Mouse (Mus musculus) left cerebral cortex, postnatal 36 days (tissue): ENCODE measurements around the gene Ppp1r1b. TPM values are rescaled to one million over a fixed set of nuclear protein-coding genes. Genes with fewer than 3 reads are reported as not detected.

ENCODE experiments used
- DNase-seq, 2 experiments: peaks; one replicate each; pipeline ENCODE4 v3.0.0; 2021 to 2022; ENCODE audit warnings: low spot score in 2 of 2, mixed read lengths in 1 of 2
- intact Hi-C: fragments of 180-260 bp; cut with DNase I; formaldehyde crosslinking; loops from one replicate; pipeline ENCODE4 v1.15.1; 2025
- total RNA-seq, 2 experiments: library from RNA; stranded (reverse); gene quantifications; 2 replicates each; pipeline ENCODE4 v1.2.3; 2021

The Ppp1r1b gene
- total RNA-seq, 2 experiments from 2014 or later, result 225 to 274 TPM

DNA sequence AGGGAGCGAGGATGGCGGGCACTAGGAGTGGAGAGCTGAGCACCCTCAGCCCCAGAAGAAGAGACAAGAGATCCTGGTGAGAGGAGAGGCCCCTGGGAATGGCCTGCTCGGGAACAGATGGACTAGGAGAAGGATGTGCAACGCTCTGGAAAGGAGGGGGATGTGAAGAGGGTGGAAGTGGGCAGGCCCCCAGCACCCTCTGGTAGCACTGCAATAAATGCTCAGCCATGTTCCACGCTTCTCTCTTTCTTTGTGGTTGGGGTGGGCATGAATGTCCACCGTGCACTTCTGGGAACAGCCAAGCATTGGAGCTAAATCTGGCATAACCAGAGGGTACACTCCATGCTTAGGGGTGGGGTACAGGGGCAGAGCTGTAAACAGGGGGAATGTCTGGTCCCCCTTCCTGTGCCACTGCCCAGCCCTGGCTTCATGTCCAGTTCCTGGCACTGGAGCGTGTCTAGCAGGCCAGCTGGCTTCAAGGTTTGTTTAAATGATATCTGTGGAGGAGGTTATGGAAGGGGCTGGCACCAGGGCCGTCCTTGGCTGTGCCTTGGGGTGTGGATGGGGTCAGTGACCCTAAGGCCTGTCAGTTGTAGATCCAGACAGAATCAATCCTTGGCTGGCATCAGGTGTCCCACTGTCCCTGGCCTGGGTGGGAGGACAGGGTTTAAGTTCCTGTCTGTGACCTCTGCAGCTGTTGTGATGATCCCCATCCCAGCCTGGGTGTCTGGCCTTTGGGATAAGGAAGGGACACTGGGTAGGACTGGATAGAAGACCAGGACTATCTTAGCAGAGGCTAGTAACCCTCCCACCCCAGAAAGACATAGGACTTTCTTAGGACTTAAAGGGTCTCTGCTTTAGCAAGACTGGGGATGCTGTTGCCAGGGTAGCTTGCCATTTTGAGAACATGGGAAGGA, 36.8 kb downstream of the Ppp1r1b start:
- DNase-seq, result no peak
- intact Hi-C loops, result loop anchor here (5.0 kb wide), 1 partner anchor 118 kb away; no protein-coding TSS in a partner anchor

DNA sequence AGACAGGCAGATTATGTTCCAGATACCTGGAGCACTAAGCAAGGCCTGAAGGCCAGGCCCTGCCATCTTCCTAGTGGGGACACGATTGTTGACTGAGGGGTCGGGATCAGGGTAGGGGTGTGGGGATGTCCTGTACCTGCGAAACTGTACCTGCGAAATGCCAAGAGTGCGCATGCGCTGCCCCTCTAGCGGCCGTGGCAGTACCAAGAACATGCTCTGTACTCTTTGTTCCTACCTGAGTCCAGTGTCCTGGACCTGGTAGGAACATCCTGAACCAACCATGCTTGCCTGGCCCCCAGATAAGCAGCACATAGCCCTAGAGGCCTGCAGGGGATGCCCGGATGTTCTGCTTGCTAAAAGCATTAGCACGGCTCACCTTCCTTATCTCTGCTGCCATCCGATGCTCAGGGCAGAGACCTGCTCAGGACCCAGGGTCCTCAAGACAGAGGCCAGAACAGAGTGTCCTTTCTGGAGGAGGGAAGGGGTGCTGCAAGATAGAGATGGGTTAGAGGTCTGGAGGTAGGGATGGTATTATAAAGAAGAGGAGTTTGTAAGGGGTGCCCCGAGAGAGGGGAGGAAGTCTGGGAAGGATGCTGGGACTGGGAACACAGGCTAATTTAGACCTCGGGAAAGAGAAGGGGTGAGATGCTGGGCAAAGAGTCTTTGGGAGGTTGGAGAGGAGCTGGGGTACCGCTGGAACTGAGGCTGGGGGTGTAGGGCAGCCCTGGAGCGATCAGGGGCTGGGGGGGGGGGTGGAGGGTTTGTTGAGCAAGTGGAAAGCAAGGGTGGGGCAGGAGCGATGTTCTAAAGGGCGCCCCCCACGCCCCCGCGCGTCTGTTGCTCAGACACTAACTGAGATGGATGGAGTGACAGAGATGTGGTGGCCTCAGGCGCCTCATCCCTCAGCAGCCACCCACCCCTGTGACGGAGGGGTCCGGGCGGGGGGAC, 37.7 kb downstream of the Ppp1r1b start, which contains the start of gene Pnmt:
Gene Pnmt, plus strand, starts transcription at position 813 of the 948 bp plus-strand sequence.
- intact Hi-C loops, result loop anchor here (5.0 kb wide), 1 partner anchor 119 kb away; no protein-coding TSS in a partner anchor
- no peak for DNase-seq

DNA sequence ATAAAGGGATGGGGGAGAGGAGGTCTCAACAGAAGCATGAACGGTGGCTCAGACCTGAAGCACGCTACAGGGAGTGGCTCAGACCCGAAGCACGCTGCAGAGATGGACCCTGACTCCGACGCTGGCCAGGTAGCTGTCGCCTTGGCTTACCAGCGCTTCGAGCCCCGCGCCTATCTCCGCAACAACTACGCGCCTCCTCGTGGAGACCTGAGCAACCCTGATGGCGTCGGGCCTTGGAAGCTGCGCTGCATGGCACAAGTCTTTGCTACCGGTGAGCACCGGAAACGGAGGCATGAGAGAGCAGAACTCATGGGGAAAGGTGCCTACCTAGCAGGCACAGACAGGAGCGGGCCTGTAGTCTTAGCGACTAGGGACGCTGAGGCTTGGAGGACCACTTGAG, 38.4 kb downstream of the Ppp1r1b start:
- intact Hi-C loops, result loop anchor here (5.0 kb wide), 1 partner anchor 119 kb away; no protein-coding TSS in a partner anchor
- DNase-seq, result no peak

DNA sequence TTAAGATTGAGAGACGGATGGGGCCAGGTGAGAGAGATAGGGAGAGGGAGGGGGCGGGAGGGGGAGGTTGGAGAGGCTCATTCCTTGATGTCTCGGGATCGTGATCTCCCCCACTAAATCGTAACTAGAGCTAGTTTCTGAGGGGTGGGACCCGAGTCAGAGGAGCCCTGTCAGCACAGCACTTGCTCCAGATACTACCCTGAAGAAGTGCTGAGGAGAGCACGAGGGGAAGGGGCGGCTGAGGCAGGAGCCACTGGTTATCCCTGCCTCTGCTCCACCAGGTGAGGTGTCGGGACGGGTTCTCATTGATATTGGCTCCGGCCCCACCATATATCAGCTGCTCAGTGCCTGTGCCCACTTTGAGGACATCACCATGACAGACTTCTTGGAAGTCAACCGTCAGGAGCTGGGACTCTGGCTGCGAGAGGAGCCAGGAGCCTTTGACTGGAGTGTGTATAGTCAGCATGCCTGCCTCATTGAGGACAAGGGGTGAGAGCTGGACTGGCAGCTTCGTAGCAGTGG, 38.9 kb downstream of the Ppp1r1b start:
- no peak for DNase-seq
- intact Hi-C loops, result loop anchor here (5.0 kb wide), 1 partner anchor 120 kb away; no protein-coding TSS in a partner anchor

DNA sequence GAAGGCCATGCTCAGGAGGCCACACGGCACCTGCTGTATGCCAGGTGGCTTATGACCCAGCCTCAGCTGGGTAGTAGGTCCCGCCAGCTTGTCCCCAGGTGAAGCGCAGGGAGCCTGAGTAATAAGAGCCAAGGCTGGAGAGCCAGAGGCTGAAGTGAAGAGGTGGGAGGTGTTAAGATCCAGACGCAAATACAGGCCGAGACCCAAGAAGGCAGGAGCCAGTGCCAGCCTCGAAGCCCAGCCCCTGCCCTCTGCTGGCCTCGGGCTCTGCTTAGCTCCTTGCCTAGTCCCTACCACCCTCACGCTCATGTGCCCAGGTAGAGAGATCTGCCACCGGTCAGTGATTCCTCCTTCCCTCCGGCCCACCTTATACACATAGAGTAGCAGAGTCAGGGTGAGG, 40.1 kb downstream of the Ppp1r1b start:
- intact Hi-C loops, result loop anchor here (2.0 to 5.0 kb wide), 2 partner anchors 45 to 121 kb away; no protein-coding TSS in a partner anchor
- peak in 1 of 2 experiments; percentile 2 for DNase-seq

DNA sequence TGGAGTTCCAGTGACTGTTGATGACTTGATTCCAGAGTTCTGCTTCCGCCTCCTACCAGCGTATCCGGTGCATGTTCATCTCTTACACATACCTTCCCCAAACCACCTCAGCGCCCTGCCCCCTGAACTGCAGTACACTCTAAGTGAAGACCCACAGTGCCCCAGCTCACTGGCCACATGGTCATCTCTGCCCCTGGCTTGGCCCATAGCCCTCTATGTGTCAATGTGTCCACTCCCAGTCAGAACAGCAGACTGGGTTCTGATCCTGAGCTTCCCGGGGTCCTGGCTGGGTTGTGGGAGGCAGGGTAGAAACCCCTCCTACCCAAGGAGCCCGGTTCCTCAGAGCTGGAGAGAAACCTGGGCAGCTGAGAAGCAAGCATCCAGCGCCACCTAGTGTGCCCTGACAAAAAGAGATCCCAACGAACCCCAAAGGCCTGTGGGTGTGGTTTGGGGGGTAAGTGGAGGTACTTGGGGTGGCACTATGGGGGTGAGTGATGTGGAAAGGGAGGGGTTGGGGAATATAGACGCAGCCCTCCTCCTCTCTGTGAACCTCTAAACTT, 41.1 kb downstream of the Ppp1r1b start:
- intact Hi-C loops, result loop anchor here (2.0 to 5.0 kb wide), 2 partner anchors 46 to 122 kb away; no protein-coding TSS in a partner anchor
- peak; percentile 66 to 67 for DNase-seq

DNA sequence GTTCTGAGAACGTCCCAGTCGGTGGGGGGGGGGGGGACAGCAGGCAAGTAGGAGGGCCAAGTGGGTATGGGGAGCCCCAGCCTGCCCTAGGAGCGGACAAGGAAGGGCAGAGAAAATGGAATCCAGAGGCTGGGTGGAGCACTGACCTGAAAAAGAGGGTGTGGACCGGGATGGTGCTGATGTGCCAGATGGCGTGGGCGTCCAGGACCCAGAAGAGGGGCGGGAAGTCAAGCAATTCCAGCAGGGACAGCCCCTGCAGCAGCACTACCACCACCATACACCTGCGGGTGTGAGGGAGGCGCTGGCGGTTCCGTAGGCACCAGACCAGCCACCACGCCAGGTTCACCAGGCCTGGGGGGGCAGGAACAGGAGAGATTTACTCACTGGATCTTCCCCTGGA, 41.9 kb downstream of the Ppp1r1b start:
- intact Hi-C loops, result no loop called here
- DNase-seq, result no peak

DNA sequence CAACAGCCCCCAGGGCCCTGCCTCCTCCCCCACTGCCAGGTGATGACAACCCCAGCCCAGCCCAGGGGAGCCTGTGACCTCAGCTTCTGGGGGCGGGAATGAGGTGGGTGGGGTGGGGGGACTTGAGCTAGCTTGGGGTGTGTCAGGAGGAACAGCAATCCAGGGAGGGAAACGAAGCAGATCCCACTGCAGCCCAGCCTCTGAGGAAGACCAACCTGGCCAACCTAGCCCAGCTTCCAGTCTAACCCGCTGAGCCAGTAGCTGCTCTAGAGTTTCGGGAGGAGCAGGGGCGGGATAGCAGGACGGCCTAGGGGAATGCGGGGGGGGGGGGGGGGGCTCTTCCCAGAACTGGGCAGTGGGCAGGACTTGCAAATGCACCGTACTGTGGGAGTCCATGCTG, 43.8 kb downstream of the Ppp1r1b start:
- no peak for DNase-seq
- intact Hi-C loops, result no loop called here

DNA sequence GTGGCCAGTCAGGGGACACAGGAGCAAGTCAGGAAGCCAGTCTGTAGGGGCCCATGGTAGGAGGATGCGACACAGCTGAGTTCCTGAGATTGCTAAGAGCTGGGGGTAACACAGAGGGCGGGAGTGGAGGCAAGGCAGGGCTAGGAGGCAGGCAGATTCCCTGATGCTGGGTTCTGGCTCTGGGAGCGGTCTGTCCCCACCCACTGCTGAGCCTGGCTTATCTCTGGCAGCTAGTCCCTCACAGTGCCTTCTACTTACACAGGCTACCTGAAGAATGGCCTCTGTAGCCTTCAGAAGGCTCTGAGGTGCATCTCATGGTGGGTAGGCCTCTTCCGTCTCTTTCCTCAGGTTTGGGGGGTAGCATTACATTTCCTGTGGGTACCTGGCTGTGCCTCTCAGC, 44.4 kb downstream of the Ppp1r1b start:
- intact Hi-C loops, result no loop called here
- no peak for DNase-seq

DNA sequence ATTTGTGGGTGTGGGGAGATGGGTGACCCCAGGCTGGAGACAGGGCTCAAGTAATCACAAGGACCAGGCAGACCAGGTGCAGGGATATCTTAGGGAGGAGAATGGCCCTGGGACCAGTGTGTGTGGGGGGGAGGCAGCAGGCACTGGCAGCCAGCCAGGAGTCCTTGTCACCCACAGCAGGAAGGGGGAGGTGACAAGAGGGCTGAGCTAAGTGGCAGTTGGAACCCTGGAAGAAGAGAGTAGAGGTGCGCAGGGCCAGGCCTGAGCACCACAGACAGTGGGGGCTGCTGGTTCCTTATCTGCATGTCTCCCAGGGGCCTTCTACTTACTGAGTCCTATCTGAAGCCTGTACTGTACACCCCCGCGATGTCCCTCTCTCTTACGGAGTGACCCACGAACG, 45.1 kb downstream of the Ppp1r1b start:
- intact Hi-C loops, result no loop called here
- no peak for DNase-seq

DNA sequence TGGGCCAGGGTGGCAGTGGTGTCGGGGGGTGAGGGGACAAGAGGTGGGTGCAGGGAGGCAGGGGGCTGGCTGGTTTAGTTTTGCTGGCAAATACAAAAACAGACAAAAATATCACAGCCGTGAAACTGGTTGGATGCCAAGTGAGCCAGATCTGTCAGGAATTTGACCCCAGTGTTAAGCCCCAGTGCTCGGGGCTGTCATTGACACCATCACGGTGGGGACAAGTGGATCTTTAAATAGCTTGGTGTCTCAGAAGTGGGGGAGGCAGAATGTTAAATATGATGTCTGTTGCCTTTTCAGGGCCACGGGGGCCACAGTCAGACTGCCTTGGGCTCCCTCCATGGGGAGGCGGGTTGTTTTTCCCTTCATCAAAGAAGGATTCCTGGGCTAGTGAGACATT, 46.1 kb downstream of the Ppp1r1b start:
- DNase-seq, result no peak
- intact Hi-C loops, result no loop called here

DNA sequence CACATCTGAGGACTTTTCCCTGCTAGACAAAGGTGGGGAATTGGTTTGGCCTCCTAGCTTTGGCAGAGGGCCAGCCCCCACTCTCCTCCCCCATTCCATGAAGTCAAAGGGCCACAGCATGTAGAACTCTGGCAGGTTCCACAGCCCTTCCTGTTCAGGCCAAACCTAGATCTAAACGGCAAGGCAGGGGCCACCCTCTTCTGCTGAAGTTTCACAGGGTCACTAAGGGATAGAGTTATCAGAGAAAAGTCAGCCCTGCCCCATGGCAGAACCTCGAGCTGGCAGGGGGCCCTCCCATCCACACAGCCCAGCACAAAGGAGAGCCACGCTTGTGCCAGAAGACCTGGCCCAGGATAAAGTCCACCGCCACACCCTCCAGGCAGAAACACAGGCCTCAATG, 46.8 kb downstream of the Ppp1r1b start:
- intact Hi-C loops, result no loop called here
- no peak for DNase-seq

DNA sequence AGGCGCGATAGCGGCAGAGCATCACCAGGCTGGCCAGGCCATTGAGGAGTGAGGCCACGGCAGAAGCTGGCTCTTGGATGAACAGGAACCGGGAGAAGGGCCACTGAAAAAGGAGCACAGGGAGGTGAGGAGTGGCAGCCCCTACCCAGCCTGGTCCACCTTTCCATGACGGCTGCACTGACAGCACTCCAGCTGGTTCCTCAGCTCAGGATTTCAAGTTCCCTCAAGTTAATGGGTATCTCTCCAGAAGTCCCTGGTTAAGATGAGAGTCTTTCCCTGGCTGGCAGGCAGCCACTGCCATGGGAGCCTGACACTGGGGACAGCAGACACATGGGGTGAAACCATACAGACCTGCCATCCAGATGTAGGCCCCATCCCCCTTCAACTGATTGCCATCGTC, 49.7 kb downstream of the Ppp1r1b start:
- intact Hi-C loops, result no loop called here
- DNase-seq, result no peak

DNA sequence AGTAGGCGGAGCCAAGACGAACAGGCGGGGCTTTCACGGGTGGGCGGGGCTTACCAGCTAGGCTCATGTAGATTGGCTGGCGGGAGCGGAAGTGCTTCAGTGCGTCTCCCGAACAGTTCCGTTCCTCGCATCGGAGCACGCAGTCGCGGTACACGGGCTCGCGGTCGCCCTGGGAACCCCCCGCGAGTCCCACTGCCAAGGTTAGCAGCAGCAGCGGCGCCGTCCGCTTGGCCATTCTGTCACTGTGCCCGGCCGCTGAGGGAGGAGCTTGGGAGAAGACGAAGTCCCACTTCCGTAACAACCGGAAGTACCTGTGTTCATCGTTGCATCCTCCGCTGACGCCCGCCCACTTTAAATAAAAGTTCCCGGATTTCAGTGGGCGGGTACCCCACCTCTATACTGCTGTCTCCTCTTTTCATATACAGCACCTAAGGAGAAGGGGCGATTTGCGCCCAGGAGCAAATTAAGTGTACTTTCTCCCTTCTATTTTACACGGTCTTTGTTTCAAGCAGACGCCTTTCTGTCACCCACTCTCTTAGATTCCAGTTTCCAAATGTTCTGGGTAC, 52.0 kb downstream of the Ppp1r1b start, which contains the start of gene Pgap3:
Gene Pgap3, minus strand, starts transcription at position 330 of the 566 bp plus-strand sequence.
- peak; percentile 90 to 91 for DNase-seq
- intact Hi-C loops, result no loop called here

DNA sequence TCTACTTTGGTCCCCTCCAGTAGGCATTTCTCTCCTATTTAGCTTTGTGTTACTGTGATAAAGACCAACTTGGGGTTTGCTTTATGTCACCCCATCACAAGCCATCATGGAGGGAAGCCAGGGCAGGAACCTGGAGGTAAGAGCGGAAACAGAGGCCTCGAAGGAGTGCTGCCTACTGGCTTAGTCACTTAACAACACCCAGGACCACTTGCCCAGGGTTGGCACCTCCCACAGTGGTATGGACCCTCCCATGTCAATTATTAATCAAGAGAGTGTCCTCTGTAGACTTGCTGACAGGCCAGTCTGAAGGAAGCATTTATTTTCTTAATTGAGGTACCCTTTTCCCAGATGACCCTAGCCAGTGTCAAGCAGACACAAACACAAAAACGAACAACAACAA, 52.6 kb downstream of the Ppp1r1b start:
- intact Hi-C loops, result no loop called here
- no peak for DNase-seq

DNA sequence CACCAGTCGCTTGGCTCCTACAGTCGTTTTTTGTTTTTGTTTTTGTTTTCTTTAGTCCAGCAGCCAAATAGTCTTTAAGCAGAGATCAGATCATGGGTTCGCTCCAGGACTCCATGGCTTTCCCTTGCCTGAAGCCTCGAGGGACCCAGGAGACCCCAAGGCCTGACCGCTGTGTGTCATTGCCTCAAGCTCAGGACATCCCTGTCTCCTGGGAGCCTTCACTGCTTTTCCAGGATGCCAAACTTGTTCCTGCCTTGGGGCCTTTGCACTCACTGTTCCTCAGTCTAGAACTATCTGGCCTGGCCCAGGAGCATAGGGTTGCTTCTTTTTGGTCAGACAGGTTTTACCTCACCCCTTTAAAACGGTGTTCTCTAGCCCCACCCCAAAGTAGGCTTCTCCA, 58.4 kb downstream of the Ppp1r1b start:
- intact Hi-C loops, result no loop called here
- no peak for DNase-seq
